Mouse (Mus musculus) brown adipose tissue, adult 24 weeks (tissue): ENCODE measurements around the gene Trub2. TPM values are rescaled to one million over a fixed set of nuclear protein-coding genes. Genes with fewer than 3 reads are reported as not detected.

ENCODE experiments used
- H3K27ac ChIP-seq: fragments of 200-500 bp; replicated peaks from 2 replicates; pipeline ENCODE4 v1.5.1; 2012; ENCODE audit warnings: low read depth, mild to moderate bottlenecking, low read length
- H3K4me1 ChIP-seq: fragments of 200-500 bp; 2 replicates; pipeline ENCODE4 v1.6.1; 2012; ENCODE audit warnings: low read length, mixed read lengths; ENCODE audit not compliant: control insufficient read depth, insufficient read depth, insufficient read length
- H3K4me3 ChIP-seq: fragments of 200-500 bp; 2 replicates; pipeline ENCODE4 v1.5.1; 2012; ENCODE audit warnings: low read depth, mild to moderate bottlenecking, low read length, moderate library complexity; ENCODE audit not compliant: insufficient read depth
- polyA plus RNA-seq: library from polyadenylated mRNA; stranded (reverse); fragments of >200 nt; gene quantifications from 2 replicates; pipeline ENCODE4 v1.2.4, GENCODE M21; 2012; ENCODE audit not compliant: missing spikeins, insufficient read depth, insufficient read length

Trub2 gene
- polyA plus RNA-seq, 1 experiment: 18.0 TPM

GRCm38 (mm10) chr2:29718581-29718980, 69.7 kb downstream of the Trub2 start:
- no peak overlapping the region for H3K4me3 ChIP-seq
- H3K27ac ChIP-seq: no peak overlapping the region
- H3K4me1 ChIP-seq: 0 out of 2 replicates have a peak, but pooled peaks cover 6% of the 10 kb centered on the region

- Histone ChIP-seq H3K4me1 (0 out of 2 replicates have a peak, but pooled peaks cover 6% of the 10 kb centered on the region), H3K27ac (no peak overlapping the region), H3K4me3 (no peak overlapping the region)
Observed at GRCm38 (mm10) chr2:29716691-29717090, 71.6 kb downstream of the Trub2 start.

- Histone ChIP-seq H3K4me3 (no peak overlapping the region), H3K4me1 (0 out of 2 replicates have a peak, but pooled peaks cover 9% of the 10 kb centered on the region), H3K27ac (no peak overlapping the region)
Observed at GRCm38 (mm10) chr2:29716143-29716542, 72.2 kb downstream of the Trub2 start.

- Histone ChIP-seq H3K4me1 (0 out of 2 replicates have a peak, but pooled peaks cover 3% of the 10 kb centered on the region), H3K27ac (no peak overlapping the region), H3K4me3 (no peak overlapping the region)
Observed at GRCm38 (mm10) chr2:29714127-29714526, 74.2 kb downstream of the Trub2 start.

- Histone ChIP-seq H3K27ac (no peak overlapping the region), H3K4me1 (0 out of 2 replicates have a peak, but pooled peaks cover 3% of the 10 kb centered on the region), H3K4me3 (no peak overlapping the region)
Observed at GRCm38 (mm10) chr2:29713501-29713900, 74.8 kb downstream of the Trub2 start.

GRCm38 (mm10) chr2:29711877-29712276, 76.4 kb downstream of the Trub2 start:
- Histone ChIP-seq H3K27ac (no peak overlapping the region; the same call in 1 of the 2 replicates), H3K4me3 (no peak overlapping the region), H3K4me1 (0 out of 2 replicates have a peak, but pooled peaks cover 3% of the 10 kb centered on the region)

Other genes starting within 250 kb of the Trub2 start
- 19.1 and 24.3 TPM in 2 replicates for gene Rapgef1, start 168.8 kb downstream of the Trub2 start, polyA plus RNA-seq
- not detected in 2 replicates for gene Gm13420, start 36.8 kb downstream of the Trub2 start, polyA plus RNA-seq
- gene Gm13547, start 29.2 kb downstream of the Trub2 start, polyA plus RNA-seq: not detected in 2 replicates
- 19.0 and 24.0 TPM in 2 replicates for gene Coq4, start 1.0 kb downstream of the Trub2 start, polyA plus RNA-seq
- 8.0 and 8.5 TPM in 2 replicates for gene Slc27a4, start 14.1 kb upstream of the Trub2 start, polyA plus RNA-seq
- gene Urm1, start 31.6 kb upstream of the Trub2 start, polyA plus RNA-seq: 15.8 and 34.2 TPM in 2 replicates
- 3.1 and 3.5 TPM in 2 replicates for gene Cercam, start 80.7 kb upstream of the Trub2 start, polyA plus RNA-seq
- 7.4 and 13.7 TPM in 2 replicates for gene Odf2, start 100.7 kb upstream of the Trub2 start, polyA plus RNA-seq
- 13.1 and 20.3 TPM in 2 replicates for gene Gle1, start 146.9 kb upstream of the Trub2 start, polyA plus RNA-seq
- 81.3 and 132 TPM in 2 replicates for gene Sptan1, start 177.1 kb upstream of the Trub2 start, polyA plus RNA-seq